Comparison of ENCODE assay signal across 8 mouse cellular contexts in genomic region chr7:75398904-75399724, GRCm38 (mm10). TPM values are rescaled to one million over a fixed set of nuclear protein-coding genes. Genes with fewer than 3 reads are reported as not detected.
DNase-seq lines count a peak whose midpoint lies in the region; ATAC-seq lines count a peak whose summit lies in the region.

No protein-coding gene starts in this region.

- H3K9ac ChIP-seq in limb, embryonic 15.5 days, result no peak overlapping the region

- no peak overlapping the region for H3K27ac ChIP-seq in limb, embryonic 15.5 days

- ATAC-seq in granulocyte monocyte progenitor cell, adult 5-6 weeks (replicated peaks; ENCODE audit: poor library complexity, severe bottlenecking), result peak; percentile 77
- peak; percentile 75; the same call in 1 of the 2 replicates for ATAC-seq in limb, embryonic 15.5 days (ENCODE audit: insufficient number of reproducible peaks, low FRiP score, low TSS enrichment, low read depth)
- ATAC-seq in neutrophil, adult 5-6 weeks (ENCODE audit: extremely low read depth, insufficient number of reproducible peaks, low FRiP score, poor library complexity, severe bottlenecking), result peak; percentile 58; the same call in 1 of the 2 replicates

- H3K36me3 ChIP-seq in limb, embryonic 15.5 days, result no peaks in the 10 kb centered on the region

- 46% methylated on average over 7 of the region's 7 CpGs for WGBS in limb, embryonic 15.5 days

- DNase-seq in urinary bladder, postnatal 14 days (ENCODE audit: low spot score), result peak; percentile 67
- no peak for DNase-seq in urinary bladder, postnatal 10 days (ENCODE audit: low spot score)
- DNase-seq in cerebellum, postnatal 25 days, result peak; percentile 8 to 15
- DNase-seq in kidney, adult 18-20 months, result peak; percentile 73
- DNase-seq in thymus, postnatal 14 days, result peak; percentile 57

- H3K27me3 ChIP-seq in limb, embryonic 15.5 days, result no peaks in the 10 kb centered on the region

- H3K4me1 ChIP-seq in limb, embryonic 15.5 days, result peaks cover 12% of the 10 kb centered on the region

- no peaks in the 10 kb centered on the region for H3K9me3 ChIP-seq in limb, embryonic 15.5 days

- no peak overlapping the region for H3K4me3 ChIP-seq in limb, embryonic 15.5 days

- no peak overlapping the region for H3K4me2 ChIP-seq in limb, embryonic 15.5 days

RNA-seq across cellular contexts. Expression of gene Akap13, which starts 56.2 kb away (rescaled TPM):
- 96.0 and 101 TPM in 2 replicates for total RNA-seq in granulocyte monocyte progenitor cell, adult 5-6 weeks (2014; fragmentation: Nextera tagmentation)
- 148 and 178 TPM in 2 replicates for total RNA-seq in granulocyte monocyte progenitor cell, adult 5-6 weeks (2017)
- polyA plus RNA-seq in limb, embryonic 15.5 days (2015; fragmentation: Nextera tagmentation; extraction: Ambion mirVana), result 42.6 and 43.7 TPM in 2 replicates
- total RNA-seq in neutrophil, adult 5-6 weeks (2017), result 895 and 935 TPM in 2 replicates
